Comparison of ENCODE assay signal across 29 mouse cellular contexts in genomic region chr10:95717106-95717680, GRCm38 (mm10). TPM values are rescaled to one million over a fixed set of nuclear protein-coding genes. Genes with fewer than 3 reads are reported as not detected.
DNase-seq lines count a peak whose midpoint lies in the region; ATAC-seq and TF ChIP-seq lines count a peak whose summit lies in the region.
"Had no signal": no experiment of that assay in that cellular context is flagged by ENCODE, and none has a peak within 500 bp of the region (broad histone marks: within the 10 kb centered on the region; RNA-seq: fewer than 3 reads in every experiment).

No protein-coding gene starts in this region.

- 79% methylated on average over 16 of the region's 16 CpGs for WGBS in kidney, embryonic 15.5 days
- 82% methylated on average over 16 of the region's 16 CpGs for WGBS in kidney, embryonic 16.5 days

- no peaks in the 10 kb centered on the region for H3K27me3 ChIP-seq in kidney, embryonic 15.5 days
- H3K27me3 ChIP-seq in kidney, embryonic 16.5 days (ENCODE audit: insufficient read depth, low read length), result no peaks in the 10 kb centered on the region
- no peaks in the 10 kb centered on the region for H3K27me3 ChIP-seq in testis, adult 2 months (ENCODE audit: control insufficient read depth, insufficient read depth, low read length)
- H3K27me3 ChIP-seq: liver, embryonic 12.5 days; midbrain, embryonic 12.5 days had no signal

- no peak overlapping the region for H3K4me3 ChIP-seq in kidney, embryonic 15.5 days (replicated peaks)
- H3K4me3 ChIP-seq in kidney, embryonic 16.5 days (ENCODE audit: low read length), result no peak overlapping the region
- H3K4me3 ChIP-seq in testis, adult 2 months (ENCODE audit: control insufficient read depth, low read depth, low read length), result peak overlapping the region; percentile 71
- H3K4me3 ChIP-seq: embryonic facial prominence, embryonic 10.5 days; hindbrain, embryonic 10.5 days; liver, embryonic 12.5 days; midbrain, embryonic 12.5 days had no signal

- TF ChIP-seq POLR2A in testis, adult 2 months (IDR thresholded peaks at IDR 0.05; ENCODE audit: control insufficient read depth, low read depth, low read length), result peak; percentile 59; the same call in 1 of the 2 replicates

- no peak for ATAC-seq in kidney, embryonic 15.5 days (replicated peaks; ENCODE audit: low FRiP score)
- ATAC-seq in kidney, embryonic 16.5 days (ENCODE audit: low FRiP score, low TSS enrichment), result no peak
- ATAC-seq: forebrain, embryonic 16.5 days; hindbrain, embryonic 16.5 days; liver, embryonic 12.5 days had no signal

- no peak for DNase-seq in testis, postnatal 10 days (ENCODE audit: low spot score)
- peak; percentile 32 for DNase-seq in retina, embryonic 14.5 days (ENCODE audit: low spot score)
- no peak for DNase-seq in adrenal gland, postnatal 14 days
- DNase-seq in thymus, adult 18-20 months, result no peak
- DNase-seq: cerebellum, adult 11 months; cerebellum, adult 9-11 months; gastrocnemius, postnatal 10 days; layer of hippocampus, postnatal 36 days; lung, adult 18-20 months; lung, postnatal 10 days; right cerebral cortex, postnatal 14 days; thymus, adult 2 months had no signal

- no peak overlapping the region for H3K9ac ChIP-seq in kidney, embryonic 15.5 days
- H3K9ac ChIP-seq in kidney, embryonic 16.5 days (replicated peaks; ENCODE audit: low read length), result no peak overlapping the region
- H3K9ac ChIP-seq: liver, embryonic 12.5 days; midbrain, embryonic 12.5 days had no signal

- TF ChIP-seq CTCF in testis, adult 2 months (IDR thresholded peaks at IDR 0.05; ENCODE audit: control insufficient read depth, insufficient read depth, insufficient replicate concordance, low read depth, low read length), result no peak

- H3K4me2 ChIP-seq in kidney, embryonic 15.5 days, result no peak overlapping the region
- no peak overlapping the region for H3K4me2 ChIP-seq in kidney, embryonic 16.5 days (replicated peaks; ENCODE audit: low read depth, low read length)
- H3K4me2 ChIP-seq: heart, embryonic 11.5 days; liver, embryonic 12.5 days; midbrain, embryonic 12.5 days had no signal

- H3K36me3 ChIP-seq in kidney, embryonic 15.5 days, result no peaks in the 10 kb centered on the region
- no peaks in the 10 kb centered on the region for H3K36me3 ChIP-seq in kidney, embryonic 16.5 days (ENCODE audit: insufficient read depth, low read length)
- no peaks in the 10 kb centered on the region for H3K36me3 ChIP-seq in testis, adult 2 months (ENCODE audit: control insufficient read depth, insufficient read depth, low read length)
- H3K36me3 ChIP-seq: embryonic facial prominence, embryonic 10.5 days; hindbrain, embryonic 10.5 days; liver, embryonic 12.5 days; midbrain, embryonic 12.5 days had no signal

- 0 out of 2 replicates have a peak overlapping the region, but pooled peaks have one; percentile 22 for H3K27ac ChIP-seq in kidney, embryonic 15.5 days
- H3K27ac ChIP-seq in kidney, embryonic 16.5 days (ENCODE audit: low read length), result no peak overlapping the region; the same call in 1 of the 2 replicates
- H3K27ac ChIP-seq in testis, adult 2 months (ENCODE audit: control insufficient read depth, insufficient read depth, low read depth, low read length), result peak overlapping the region; percentile 85
- H3K27ac ChIP-seq: embryonic facial prominence, embryonic 10.5 days; hindbrain, embryonic 10.5 days; liver, embryonic 12.5 days; midbrain, embryonic 12.5 days had no signal

- H3K4me1 ChIP-seq in kidney, embryonic 15.5 days, result peaks cover 5% of the 10 kb centered on the region; the same call in 1 of the 2 replicates
- peaks cover 11% of the 10 kb centered on the region; the same call in 1 of the 2 replicates for H3K4me1 ChIP-seq in kidney, embryonic 16.5 days (ENCODE audit: insufficient read depth, low read length)
- H3K4me1 ChIP-seq in testis, adult 2 months (ENCODE audit: control insufficient read depth, insufficient read depth, low read length), result peaks cover 7% of the 10 kb centered on the region
- H3K4me1 ChIP-seq: midbrain, embryonic 12.5 days had no signal

- H3K9me3 ChIP-seq in kidney, embryonic 15.5 days (replicated peaks), result no peaks in the 10 kb centered on the region
- no peaks in the 10 kb centered on the region for H3K9me3 ChIP-seq in kidney, embryonic 16.5 days (ENCODE audit: low read length)
- H3K9me3 ChIP-seq: embryonic facial prominence, embryonic 10.5 days; hindbrain, embryonic 10.5 days; liver, embryonic 12.5 days; midbrain, embryonic 12.5 days had no signal

RNA-seq across cellular contexts. Expression of gene Anapc15-ps, which starts 43.9 kb away (rescaled TPM):
- 0.47 TPM in 1 of 2 replicates, not detected in the other for polyA plus RNA-seq in kidney, embryonic 15.5 days (2015; fragmentation: Nextera tagmentation; extraction: Ambion mirVana)
- 1.8 TPM in 1 of 2 replicates, not detected in the other for polyA plus RNA-seq in kidney, embryonic 16.5 days (2015; fragmentation: Nextera tagmentation; extraction: Ambion mirVana)
- polyA plus RNA-seq in testis, adult 2 months (2012; rRNA removed), result not detected in 2 replicates
- total RNA-seq in adrenal gland, postnatal 14 days (2021), result not detected in 2 replicates
- total RNA-seq: adrenal gland, postnatal 4 days; gastrocnemius, postnatal 10 days; layer of hippocampus, adult 8-10 months; layer of hippocampus, postnatal 36 days; left cerebral cortex, postnatal 10 days; monocyte, adult 5-6 weeks; neutrophil, adult 5-6 weeks had no signal
- polyA plus RNA-seq: embryonic facial prominence, embryonic 10.5 days; forebrain, embryonic 16.5 days; heart, embryonic 11.5 days; heart, postnatal 0 days; hindbrain, embryonic 10.5 days; limb, embryonic 11.5 days; liver, embryonic 12.5 days; midbrain, embryonic 12.5 days; thymus, adult 2 months had no signal
